Mouse (Mus musculus) G1E (cell line): ENCODE measurements at regions not wholly inside any gene's neighbourhood (a gene's known extent, or its start where the extent isn't known, plus 50 kb on each side); places are given as distances from the start of the nearest gene placed in this dataset.

Experiments
- ATAC-seq: 2 replicates; pipeline ENCODE4 v1.8.0; 2016; ENCODE audit warnings: mild to moderate bottlenecking; ENCODE audit not compliant: insufficient number of reproducible peaks, poor library complexity, low FRiP score, severe bottlenecking; ENCODE audit errors: extremely low read depth
- DNase-seq: peaks from one replicate; pipeline ENCODE4 v3.0.0; 2012; ENCODE audit warnings: low spot score
- H3K27me3 ChIP-seq: 2 replicates; pipeline ENCODE4 v1.6.1; 2012; ENCODE audit warnings: mild to moderate bottlenecking, low read length, inconsistent platforms; ENCODE audit not compliant: insufficient read depth
- H3K36me3 ChIP-seq: replicated peaks from 2 replicates; pipeline ENCODE3; 2012; ENCODE audit warnings: mild to moderate bottlenecking, inconsistent platforms
- H3K4me1 ChIP-seq: 2 replicates; pipeline ENCODE4 v1.6.1; 2012; ENCODE audit warnings: low read depth, low read length, inconsistent platforms, mixed read lengths; ENCODE audit not compliant: insufficient read depth
- H3K4me3 ChIP-seq: 2 replicates; pipeline ENCODE4 v1.5.1; 2012; ENCODE audit warnings: low read depth, mild to moderate bottlenecking, inconsistent platforms, low read length, moderate library complexity, mixed read lengths
- H3K9me3 ChIP-seq: replicated peaks from 2 replicates; pipeline ENCODE4 v1.6.1; 2012; ENCODE audit warnings: inconsistent platforms
- CTCF ChIP-seq: IDR thresholded peaks from 2 replicates; pipeline ENCODE4 v1.5.1; 2012; ENCODE audit warnings: low read depth, low read length, inconsistent platforms, mixed read lengths
- GATA1 ChIP-seq: IDR thresholded peaks from 2 replicates; pipeline ENCODE4 v1.6.1; 2012; ENCODE audit warnings: borderline replicate concordance, low read length, inconsistent platforms, mixed read lengths
- GATA2 ChIP-seq: IDR thresholded peaks from 2 replicates; pipeline ENCODE4 v1.6.1; 2012; ENCODE audit warnings: low read depth, low read length, inconsistent platforms, borderline replicate concordance
- POLR2AphosphoS5 ChIP-seq: IDR thresholded peaks from 2 replicates; pipeline ENCODE4 v1.6.1; 2012; ENCODE audit warnings: low read depth, low read length, inconsistent platforms; ENCODE audit not compliant: insufficient replicate concordance
- TAL1 ChIP-seq: conservative IDR thresholded peaks from 2 replicates; pipeline ENCODE4 v1.6.1; 2012; ENCODE audit warnings: low read depth, low read length, inconsistent platforms, mixed read lengths

- Histone ChIP-seq H3K4me1 (no peaks in the 10 kb centered on the region), H3K9me3 (peaks cover 28% of the 10 kb centered on the region), H3K4me3 (no peak overlapping the region), H3K27me3 (no peaks in the 10 kb centered on the region), H3K36me3 (no peaks in the 10 kb centered on the region)
- no peak for DNase-seq
- ATAC-seq: no peak
- no peak for TF ChIP-seq POLR2AphosphoS5
- TF ChIP-seq GATA1: no peak
- TF ChIP-seq GATA2: no peak
- no peak for TF ChIP-seq TAL1
- no peak for TF ChIP-seq CTCF
Measured at GRCm38 (mm10) chr6:141059250-141059916, 189.7 kb upstream of the Pde3a start.

GRCm38 (mm10) chr6:141065724-141066123, 183.3 kb upstream of the Pde3a start:
- no peak for TF ChIP-seq GATA2
- TF ChIP-seq CTCF: no peak
- TF ChIP-seq POLR2AphosphoS5: no peak
- TF ChIP-seq GATA1: no peak
- no peak for TF ChIP-seq TAL1
- H3K9me3 ChIP-seq: peaks cover 24% of the 10 kb centered on the region
- H3K4me1 ChIP-seq: no peaks in the 10 kb centered on the region
- H3K4me3 ChIP-seq: no peak overlapping the region
- DNase-seq: no peak
- no peak for ATAC-seq
- no peaks in the 10 kb centered on the region for H3K27me3 ChIP-seq
- no peaks in the 10 kb centered on the region for H3K36me3 ChIP-seq

DNA sequence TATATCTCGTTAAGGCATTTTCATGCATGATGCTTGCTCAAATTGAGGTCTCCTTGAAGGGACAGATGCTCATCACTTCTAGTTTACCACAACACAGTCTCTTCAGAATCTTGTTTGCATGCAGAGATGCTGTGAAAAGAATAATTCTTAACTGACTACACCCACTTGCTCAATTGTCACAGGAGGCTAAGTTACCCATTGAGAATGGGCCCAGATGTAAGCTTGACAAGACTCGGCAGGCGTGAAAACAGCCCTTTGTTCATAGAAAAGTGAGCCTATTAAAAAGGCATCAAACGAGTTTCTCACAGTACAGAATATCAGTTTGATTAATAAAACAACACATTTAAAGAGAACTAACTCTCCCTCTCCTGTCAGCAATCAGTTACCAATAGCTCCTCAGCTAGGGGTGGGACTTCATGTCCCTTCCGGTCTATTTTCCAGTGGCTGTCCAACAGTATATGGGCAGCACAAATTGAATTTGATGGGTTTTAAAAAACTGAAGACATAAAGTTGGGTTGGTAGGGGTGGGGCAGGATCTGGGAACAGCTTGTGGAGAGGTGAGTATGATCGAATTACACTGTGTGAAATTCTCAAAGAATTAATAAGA, 180.1 kb upstream of the Pde3a start:
- no peaks in the 10 kb centered on the region for H3K4me1 ChIP-seq
- H3K4me3 ChIP-seq: no peak overlapping the region
- H3K36me3 ChIP-seq: no peaks in the 10 kb centered on the region
- TF ChIP-seq GATA1 (no peak), CTCF (no peak), TAL1 (no peak), GATA2 (no peak), POLR2AphosphoS5 (no peak)
- H3K9me3 ChIP-seq: peaks cover 31% of the 10 kb centered on the region
- no peaks in the 10 kb centered on the region for H3K27me3 ChIP-seq
- DNase-seq (no peak), ATAC-seq (no peak)

- Histone ChIP-seq H3K36me3 (no peaks in the 10 kb centered on the region), H3K9me3 (peaks cover 30% of the 10 kb centered on the region), H3K4me1 (no peaks in the 10 kb centered on the region), H3K27me3 (no peaks in the 10 kb centered on the region), H3K4me3 (no peak overlapping the region)
- ATAC-seq (no peak), DNase-seq (no peak)
- no peak for TF ChIP-seq TAL1
- TF ChIP-seq GATA1: no peak
- no peak for TF ChIP-seq POLR2AphosphoS5
- no peak for TF ChIP-seq CTCF
- no peak for TF ChIP-seq GATA2
Measured at GRCm38 (mm10) chr6:141069896-141070295, 179.2 kb upstream of the Pde3a start.

- no peaks in the 10 kb centered on the region for H3K4me1 ChIP-seq
- no peak for DNase-seq
- no peak overlapping the region for H3K4me3 ChIP-seq
- no peaks in the 10 kb centered on the region for H3K36me3 ChIP-seq
- no peak for TF ChIP-seq POLR2AphosphoS5
- TF ChIP-seq CTCF: no peak
- TF ChIP-seq TAL1: no peak
- no peak for TF ChIP-seq GATA1
- TF ChIP-seq GATA2: no peak
- H3K9me3 ChIP-seq: peaks cover 42% of the 10 kb centered on the region
- no peak for ATAC-seq
- no peaks in the 10 kb centered on the region for H3K27me3 ChIP-seq
Measured at GRCm38 (mm10) chr6:141071507-141071906, 177.6 kb upstream of the Pde3a start.

- no peak for DNase-seq
- no peak overlapping the region for H3K4me3 ChIP-seq
- H3K9me3 ChIP-seq: peaks cover 49% of the 10 kb centered on the region
- H3K27me3 ChIP-seq: no peaks in the 10 kb centered on the region
- no peak for TF ChIP-seq CTCF
- no peak for TF ChIP-seq TAL1
- no peak for TF ChIP-seq GATA2
- no peak for TF ChIP-seq POLR2AphosphoS5
- no peak for TF ChIP-seq GATA1
- H3K4me1 ChIP-seq: no peaks in the 10 kb centered on the region
- H3K36me3 ChIP-seq: no peaks in the 10 kb centered on the region
- no peak for ATAC-seq
Measured at GRCm38 (mm10) chr6:141091076-141091780, 157.8 kb upstream of the Pde3a start.
